Mouse (Mus musculus) testis, adult 2 months (tissue): ENCODE measurements at regions not wholly inside any gene's neighbourhood (a gene's known extent, or its start where the extent isn't known, plus 50 kb on each side); places are given as distances from the start of the nearest gene placed in this dataset.

Source experiments
- CTCF ChIP-seq: fragments of 200-500 bp; IDR thresholded peaks from 2 replicates; pipeline ENCODE4 v1.5.1; 2012; ENCODE audit warnings: low read depth, mild to moderate bottlenecking, inconsistent platforms, low read length, moderate library complexity; ENCODE audit not compliant: control insufficient read depth, insufficient read depth, insufficient replicate concordance
- POLR2A ChIP-seq: fragments of 200-500 bp; IDR thresholded peaks from 2 replicates; pipeline ENCODE4 v1.6.1; 2012; ENCODE audit warnings: low read depth, mild to moderate bottlenecking, inconsistent platforms, low read length, moderate library complexity; ENCODE audit not compliant: control insufficient read depth

DNA sequence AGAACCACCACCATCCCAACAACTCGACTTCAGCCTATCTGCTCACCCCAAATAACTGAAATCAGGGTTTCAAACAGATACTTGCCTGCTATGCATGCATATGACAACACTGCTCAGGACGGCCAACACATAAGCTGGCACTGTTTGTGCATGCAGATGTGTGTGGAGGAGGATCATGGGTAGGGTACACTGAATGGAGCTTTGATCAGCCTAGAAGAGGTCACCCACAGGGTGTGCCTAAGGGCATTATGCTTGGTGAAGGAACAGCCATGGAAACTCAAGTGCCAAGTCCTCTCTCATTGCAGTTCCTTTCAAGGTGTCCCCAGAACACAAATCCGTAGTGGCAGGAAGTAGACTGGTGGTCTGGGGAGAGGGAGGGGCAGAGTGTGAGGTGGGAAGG lies 316.7 kb downstream of the Mroh4 start:
- no peak for TF ChIP-seq CTCF
- no peak for TF ChIP-seq POLR2A
